Mouse (Mus musculus): ENCODE data around the gene Dcakd. TPM values are rescaled to one million over a fixed set of nuclear protein-coding genes. Genes with fewer than 3 reads are reported as not detected.
"Not testable (repeated sequence)": the region's sequence is repeated elsewhere in the genome, so short reads cannot be mapped to it uniquely, and the experiment has no call there.

Dcakd gene
- total RNA-seq, 1 experiment from 2014 or later: 66.3 TPM

GRCm38 (mm10) chr11:102981151-102981890, 46.8 kb downstream of the Dcakd start:
- peak; percentile 65 for DNase-seq

GRCm38 (mm10) chr11:102978052-102978666, 50.0 kb downstream of the Dcakd start:
- DNase-seq: peak; percentile 69

- not testable (repeated sequence) for DNase-seq
Observed at GRCm38 (mm10) chr11:102975966-102976365, 52.2 kb downstream of the Dcakd start.

DNA sequence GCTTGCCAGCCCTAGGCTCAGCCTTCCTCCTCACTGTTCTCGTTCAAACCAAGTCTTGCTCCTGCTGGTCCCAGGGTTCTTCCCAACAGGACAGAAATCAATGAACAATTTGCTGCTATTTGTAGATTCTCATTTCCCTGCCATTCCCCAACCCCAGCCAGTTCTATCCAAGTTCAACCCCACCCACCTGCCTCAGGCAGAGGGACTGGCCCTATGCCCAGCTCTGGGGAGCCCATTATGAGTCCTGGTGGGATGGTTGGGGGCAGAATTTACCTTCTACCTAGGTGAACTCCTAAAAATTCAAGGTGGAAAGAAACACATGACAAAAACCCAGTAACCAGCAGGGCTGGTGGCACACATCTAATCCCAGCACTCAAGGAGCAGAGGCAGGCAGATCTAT, 55.8 kb downstream of the Dcakd start:
- DNase-seq: no peak

- no peak for DNase-seq
Observed at GRCm38 (mm10) chr11:102971604-102972003, 56.5 kb downstream of the Dcakd start.

- DNase-seq: no peak
Observed at GRCm38 (mm10) chr11:102964547-102965091, 63.5 kb downstream of the Dcakd start.

DNA sequence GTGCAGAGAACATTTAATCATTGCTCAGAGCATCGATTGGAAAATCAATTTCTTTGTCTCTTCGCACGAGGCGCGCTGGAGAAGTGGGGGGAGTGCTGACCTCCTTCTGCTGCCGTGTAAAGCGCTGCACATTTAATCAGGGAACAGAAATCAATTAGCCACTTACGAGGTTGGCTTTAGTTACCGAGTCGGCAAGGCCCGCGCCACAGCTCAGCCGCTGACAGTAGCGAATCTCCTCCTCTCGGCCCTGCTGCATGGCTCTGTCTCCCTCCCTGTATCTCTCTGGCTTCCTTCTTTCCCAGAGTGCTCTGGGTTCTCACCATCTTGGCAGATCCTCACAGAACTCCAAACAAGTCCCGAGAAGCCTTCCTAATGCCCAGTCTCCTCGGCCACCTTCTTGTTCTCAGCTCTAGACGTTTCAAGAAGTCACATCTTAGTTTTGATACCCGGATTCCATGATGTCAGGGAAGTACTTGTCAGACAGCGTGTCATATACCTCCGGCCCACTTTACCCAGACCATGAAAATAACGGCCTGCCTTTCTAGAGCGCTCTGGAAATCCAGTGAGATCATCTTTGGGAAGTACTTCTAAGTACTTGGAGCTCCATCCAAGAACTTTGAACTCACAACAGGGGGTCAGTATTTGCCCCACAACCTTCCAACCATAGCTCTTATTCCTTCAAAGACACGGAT, 64.1 kb downstream of the Dcakd start:
- no peak for DNase-seq

DNA sequence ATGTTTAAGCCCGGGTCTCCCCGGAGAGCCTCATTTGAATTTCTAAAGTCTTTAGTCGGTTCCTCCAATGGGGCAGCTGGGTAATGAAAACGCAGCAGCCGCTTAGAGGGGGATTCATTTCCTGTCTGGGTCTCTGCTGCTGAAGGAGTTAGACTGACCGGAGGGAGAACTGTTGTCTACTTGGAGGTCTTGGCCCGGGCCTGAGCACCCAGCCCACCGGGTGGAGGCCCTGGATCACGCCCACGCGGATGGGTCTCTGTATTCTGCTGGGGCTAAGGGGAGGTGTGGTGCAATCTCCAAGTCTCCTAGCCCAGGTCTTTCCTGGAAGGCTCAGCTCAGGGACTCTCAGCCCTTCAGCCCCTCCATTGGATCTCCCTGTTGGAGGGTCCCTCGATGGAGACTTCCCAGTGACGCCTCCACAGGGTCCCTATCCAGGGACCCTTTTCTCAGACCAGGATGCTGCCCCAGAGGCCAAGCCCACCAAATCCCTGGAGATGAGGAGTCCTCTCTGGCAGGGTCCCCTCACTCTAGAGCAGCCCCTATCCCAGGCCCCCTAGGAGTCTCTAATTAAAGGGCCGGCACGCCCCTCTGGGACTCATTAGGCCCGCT, 64.8 kb downstream of the Dcakd start:
- DNase-seq: no peak

GRCm38 (mm10) chr11:102962861-102963245, 65.3 kb downstream of the Dcakd start:
- DNase-seq: no peak

DNA sequence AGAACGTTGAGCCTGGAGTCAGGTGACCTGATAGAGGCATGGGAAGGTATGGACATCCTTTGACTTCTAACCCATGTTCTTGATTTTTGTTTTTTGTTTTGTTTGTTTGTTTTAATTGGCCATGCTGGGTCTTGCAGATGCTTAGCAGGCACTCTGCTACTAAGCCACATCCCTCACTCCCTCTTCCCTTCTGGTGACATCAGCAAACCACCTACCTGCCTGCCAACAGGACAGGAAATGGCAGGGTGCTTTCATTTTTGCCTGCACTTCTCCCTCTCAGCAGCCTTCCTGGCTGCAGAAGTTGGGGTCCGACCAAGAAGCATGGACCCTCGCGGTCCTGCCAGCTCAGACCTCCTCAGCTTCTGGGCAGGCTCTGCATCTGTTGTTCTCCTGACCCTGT, 67.1 kb downstream of the Dcakd start:
- no peak for DNase-seq

DNA sequence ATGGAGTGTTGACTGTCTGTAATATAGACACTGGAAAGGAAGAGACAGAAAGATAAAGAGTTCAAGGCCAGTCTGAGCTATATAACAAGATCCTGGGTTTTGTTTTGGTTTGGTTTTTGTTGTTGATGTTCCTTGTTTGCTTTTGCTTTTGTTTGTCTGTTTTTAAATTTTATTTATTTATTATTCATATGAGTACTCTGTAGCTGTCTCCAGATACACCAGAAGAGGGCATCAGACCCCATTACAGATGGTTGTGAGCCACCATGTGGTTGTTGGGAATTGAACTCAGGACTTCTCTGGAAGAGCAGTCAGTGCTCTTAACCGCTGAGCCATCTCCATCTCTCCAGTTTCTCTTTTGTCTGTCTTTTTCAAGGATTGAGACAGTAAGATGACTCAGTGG, 69.3 kb downstream of the Dcakd start:
- DNase-seq: no peak

DNA sequence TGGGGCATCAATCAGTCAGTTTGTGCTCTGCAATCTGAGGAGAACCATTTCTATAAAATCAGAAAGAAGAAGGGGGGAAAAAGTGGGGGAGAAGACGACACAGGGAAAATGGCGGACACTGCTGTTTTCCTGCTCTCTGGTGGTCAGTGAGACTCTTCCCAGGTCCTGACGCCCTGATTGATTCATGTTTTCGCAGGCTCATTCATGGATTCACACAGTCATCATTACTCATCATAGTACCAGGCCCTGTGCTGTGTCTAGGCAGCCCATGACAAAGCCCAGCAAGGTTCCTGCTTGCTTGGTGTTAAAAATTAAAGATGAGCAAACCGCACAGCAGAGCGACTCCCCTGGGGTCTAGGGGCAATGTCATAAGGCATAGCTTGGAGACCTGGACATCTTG, 69.7 kb downstream of the Dcakd start:
- no peak for DNase-seq

DNA sequence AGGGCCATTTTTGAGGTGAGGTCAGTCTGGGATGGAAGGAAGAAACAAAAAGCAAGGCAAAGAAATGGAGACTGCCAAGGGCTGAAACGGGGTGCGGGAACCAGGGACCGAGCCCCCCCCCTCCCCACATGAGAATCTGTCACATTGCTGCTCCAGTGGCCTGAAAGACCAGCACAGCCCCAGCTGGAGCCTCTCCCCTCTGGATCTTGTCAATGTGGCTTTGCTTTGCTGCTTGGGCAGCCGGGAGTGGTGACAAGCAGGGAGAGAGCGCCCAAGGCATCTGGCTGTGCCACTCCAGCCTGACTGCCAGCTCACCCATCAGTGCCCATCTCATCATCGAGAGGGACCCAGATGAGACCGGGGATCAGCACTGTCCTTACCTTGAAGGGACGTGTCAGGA, 70.4 kb downstream of the Dcakd start:
- DNase-seq: no peak

DNA sequence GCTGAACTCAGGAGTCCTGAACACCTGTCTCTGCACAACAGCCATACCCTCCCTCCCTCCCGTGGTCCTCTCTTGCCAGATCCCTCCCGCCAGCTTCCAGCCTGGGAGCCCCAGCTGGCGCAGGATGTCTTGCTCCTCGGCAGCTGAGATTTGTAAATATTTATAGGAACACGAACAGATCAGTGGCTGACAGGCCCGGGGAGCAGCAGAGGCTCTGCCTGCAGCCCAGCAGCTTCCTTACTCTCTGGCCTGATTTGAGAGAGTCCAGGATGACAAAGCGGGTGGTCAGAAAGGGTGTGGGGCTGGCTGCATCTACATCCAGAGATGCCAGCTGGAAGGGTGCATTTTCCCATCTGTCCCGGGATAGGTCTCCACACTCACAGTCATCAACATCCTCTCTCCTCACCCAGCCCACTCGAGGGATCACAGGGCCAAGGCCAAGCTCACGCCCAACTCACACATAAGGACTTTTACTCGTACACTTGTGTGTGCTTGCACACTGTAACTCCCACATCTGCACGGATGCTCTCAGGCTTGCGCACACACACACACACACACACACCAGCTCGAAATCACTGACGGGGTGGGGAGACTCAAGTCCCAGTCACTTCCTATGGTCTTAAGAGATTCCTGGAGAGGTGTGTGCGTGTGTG, 71.0 kb downstream of the Dcakd start:
- DNase-seq: no peak

GRCm38 (mm10) chr11:102952922-102953321, 75.2 kb downstream of the Dcakd start:
- DNase-seq: no peak

DNA sequence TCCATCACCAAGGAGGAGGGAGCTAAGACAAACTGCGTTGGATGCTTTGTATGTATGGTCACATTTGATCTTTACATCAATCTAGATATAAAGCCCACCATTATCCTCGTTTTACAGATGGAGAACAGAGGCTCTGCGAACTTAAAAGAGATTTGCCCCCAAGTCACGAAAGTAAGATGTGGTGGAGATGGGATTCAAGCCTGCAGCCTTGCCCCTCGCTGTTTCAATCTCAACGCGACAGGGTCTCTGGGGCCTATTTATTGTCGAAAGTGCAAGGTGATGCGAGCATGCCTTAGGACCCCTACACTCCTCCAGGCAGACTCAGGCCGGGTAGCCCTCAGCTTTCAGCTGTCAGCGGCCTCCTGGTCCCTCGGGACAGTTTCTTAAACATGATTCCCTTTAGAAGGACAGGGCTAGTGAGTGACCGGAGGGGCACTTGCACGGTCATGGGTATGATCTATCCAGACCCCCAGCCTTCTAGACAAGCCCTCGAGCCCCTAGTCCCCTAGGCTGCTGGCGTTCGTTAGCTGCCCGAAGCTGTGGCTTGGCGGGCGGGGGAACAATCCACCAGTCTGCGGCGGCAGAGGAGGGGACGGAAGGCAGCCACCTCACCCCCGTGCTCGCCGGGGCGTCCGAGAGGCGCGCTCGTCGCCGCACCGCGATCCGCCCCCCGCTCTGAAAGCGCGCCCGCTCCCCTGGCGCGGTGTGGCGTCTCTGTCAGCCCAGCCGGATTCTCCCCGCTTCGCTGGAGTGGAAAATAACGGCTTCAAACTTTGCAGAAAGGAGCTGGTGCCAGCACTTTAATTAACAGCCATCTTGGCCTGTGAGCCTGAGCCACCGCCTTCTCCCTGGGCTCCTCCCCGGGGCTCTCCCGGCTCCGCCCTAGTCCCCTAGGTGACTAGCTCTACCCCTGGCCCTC, 79.8 kb downstream of the Dcakd start:
- DNase-seq: peak; percentile 73

GRCm38 (mm10) chr11:102946992-102947343, 81.2 kb downstream of the Dcakd start:
- DNase-seq: no peak

- peak; percentile 94 for DNase-seq
Observed at GRCm38 (mm10) chr11:102946265-102946991, 81.7 kb downstream of the Dcakd start, which contains the start of gene C1ql1. TSS of gene C1ql1 (minus strand) at chr11:102946688.

DNA sequence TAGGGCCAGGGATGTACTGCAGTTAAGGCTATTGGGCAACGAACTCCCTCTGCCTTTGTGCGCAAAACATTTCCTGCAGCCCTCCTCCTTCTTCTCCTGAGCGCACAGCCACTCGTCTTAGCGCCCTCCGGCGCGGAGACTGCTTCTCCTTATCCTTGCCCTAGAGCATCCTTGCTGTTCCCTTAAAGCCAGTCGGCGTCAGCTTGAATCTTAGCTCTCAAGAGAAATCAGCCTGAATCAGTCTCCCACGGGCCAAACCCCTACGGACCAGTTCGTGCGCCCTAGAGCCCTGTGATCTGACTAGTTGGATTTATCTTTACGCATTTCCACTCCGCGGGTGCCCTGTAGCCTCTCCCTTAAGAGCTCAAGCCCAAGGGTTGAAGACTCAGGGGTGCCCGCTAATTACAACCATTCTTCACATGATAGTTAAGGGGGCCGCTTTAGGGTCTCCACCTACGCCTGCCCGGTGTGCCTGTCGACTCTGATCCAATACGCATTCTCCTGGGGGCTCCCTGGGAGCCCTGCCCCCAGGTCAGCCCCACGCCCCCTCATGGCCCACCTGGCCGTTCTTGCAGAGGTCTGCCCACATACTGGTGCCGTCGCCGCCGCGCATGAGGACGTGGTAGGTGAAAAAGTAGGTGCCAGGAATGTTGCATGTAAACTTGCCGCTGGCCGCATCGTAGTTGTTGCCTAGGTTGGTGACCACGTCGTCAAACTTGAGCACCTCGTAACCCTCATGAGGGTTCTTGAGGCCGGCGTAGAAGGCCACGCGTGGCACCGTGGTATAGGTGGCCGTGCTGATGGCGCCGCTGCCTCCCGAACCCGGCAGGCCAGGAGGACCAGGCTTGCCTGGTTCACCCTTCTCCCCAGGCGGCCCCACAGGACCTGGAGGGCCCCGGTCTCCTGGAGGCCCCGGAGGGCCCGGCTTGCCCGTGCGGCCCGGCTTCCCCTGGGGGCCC, 82.5 kb downstream of the Dcakd start:
- DNase-seq: no peak
